34 mouse cellular contexts compared by ENCODE assay signal in genomic region chr14:26768195-26768594, GRCm38 (mm10).
"Had no signal": no experiment of that assay in that cellular context is flagged by ENCODE, and none has a peak within 500 bp of the region (broad histone marks: within the 10 kb centered on the region; RNA-seq: fewer than 3 reads in every experiment).

No protein-coding gene starts in this region.

- DNase-seq: heart, postnatal 10 days; heart, postnatal 14 days; heart, postnatal 36 days; heart, postnatal 4 days; kidney, adult 11 months; kidney, adult 18-20 months; kidney, adult 2 months; kidney, adult 8-10 months; kidney, adult 9 months; kidney, postnatal 10 days; kidney, postnatal 14 days; kidney, postnatal 25 days; kidney, postnatal 36 days; kidney, postnatal 4 days; layer of hippocampus, adult 9-11 months; layer of hippocampus, postnatal 36 days had no signal

- H3K4me3 ChIP-seq: heart, embryonic 10.5 days; heart, embryonic 12.5 days; heart, embryonic 13.5 days; heart, embryonic 15.5 days; hindbrain, embryonic 10.5 days; hindbrain, embryonic 12.5 days; hindbrain, embryonic 13.5 days; hindbrain, embryonic 15.5 days; intestine, embryonic 15.5 days; kidney, embryonic 15.5 days; layer of hippocampus, adult 2 months had no signal

- ATAC-seq: hindbrain, embryonic 16.5 days; hindbrain, postnatal 0 days; inflammation-experienced regulatory T-cells, adult 6 months; intestine, embryonic 15.5 days; intestine, embryonic 16.5 days; intestine, postnatal 0 days had no signal

- H3K9ac ChIP-seq: heart, embryonic 12.5 days; heart, embryonic 13.5 days; heart, embryonic 15.5 days; hindbrain, embryonic 12.5 days; hindbrain, embryonic 13.5 days; hindbrain, embryonic 14.5 days; hindbrain, embryonic 15.5 days; intestine, embryonic 15.5 days; kidney, embryonic 15.5 days had no signal

- H3K9me3 ChIP-seq: hindbrain, embryonic 15.5 days; kidney, embryonic 15.5 days had no signal

- H3K27ac ChIP-seq: heart, embryonic 10.5 days; heart, embryonic 13.5 days; heart, embryonic 15.5 days; hindbrain, embryonic 10.5 days; hindbrain, embryonic 12.5 days; hindbrain, embryonic 13.5 days; hindbrain, embryonic 14.5 days; hindbrain, embryonic 15.5 days; hindbrain, postnatal 0 days; intestine, embryonic 15.5 days; kidney, embryonic 15.5 days; kidney, postnatal 0 days; layer of hippocampus, adult 2 months had no signal

- H3K27me3 ChIP-seq: heart, embryonic 12.5 days; heart, embryonic 13.5 days; heart, embryonic 15.5 days; hindbrain, embryonic 12.5 days; hindbrain, embryonic 13.5 days; hindbrain, embryonic 15.5 days; intestine, embryonic 15.5 days; kidney, embryonic 15.5 days had no signal

- H3K36me3 ChIP-seq: heart, embryonic 10.5 days; heart, embryonic 12.5 days; heart, embryonic 13.5 days; heart, embryonic 15.5 days; hindbrain, embryonic 10.5 days; hindbrain, embryonic 12.5 days; hindbrain, embryonic 13.5 days; hindbrain, embryonic 15.5 days; intestine, embryonic 15.5 days; kidney, embryonic 15.5 days had no signal

- H3K4me1 ChIP-seq: heart, embryonic 10.5 days; heart, embryonic 12.5 days; heart, embryonic 13.5 days; heart, embryonic 15.5 days; hindbrain, embryonic 10.5 days; hindbrain, embryonic 12.5 days; hindbrain, embryonic 13.5 days; hindbrain, embryonic 15.5 days; intestine, embryonic 15.5 days; kidney, embryonic 15.5 days had no signal
